Comparison of ENCODE assay signal across 26 mouse cellular contexts in genomic region chr9:7331847-7332246, GRCm38 (mm10). TPM values are rescaled to one million over a fixed set of nuclear protein-coding genes. Genes with fewer than 3 reads are reported as not detected.
DNase-seq lines count a peak whose midpoint lies in the region; ATAC-seq and TF ChIP-seq lines count a peak whose summit lies in the region.
"Had no signal": no experiment of that assay in that cellular context is flagged by ENCODE, and none has a peak within 500 bp of the region (broad histone marks: within the 10 kb centered on the region; RNA-seq: fewer than 3 reads in every experiment).

No protein-coding gene starts in this region.

- H3K27me3 ChIP-seq in lung, postnatal 0 days (replicated peaks; ENCODE audit: insufficient read depth, low read length) = no peaks in the 10 kb centered on the region
- H3K27me3 ChIP-seq: CH12.LX; embryonic facial prominence, embryonic 15.5 days; forebrain, embryonic 15.5 days; heart, embryonic 12.5 days had no signal

- TF ChIP-seq EP300 in lung, postnatal 0 days (IDR thresholded peaks at IDR 0.05) = no peak

- H3K4me2 ChIP-seq in lung, postnatal 0 days (replicated peaks; ENCODE audit: low read depth, low read length) = no peak overlapping the region
- H3K4me2 ChIP-seq: embryonic facial prominence, embryonic 15.5 days; forebrain, embryonic 15.5 days; heart, embryonic 12.5 days; hindbrain, embryonic 14.5 days had no signal

- TF ChIP-seq POLR2A in lung, adult 2 months (IDR thresholded peaks at IDR 0.05; ENCODE audit: borderline replicate concordance, extremely low read depth, low read depth, low read length) = no peak

- no peak overlapping the region for H3K4me3 ChIP-seq in lung, postnatal 0 days (ENCODE audit: low read depth, low read length)
- H3K4me3 ChIP-seq in lung, adult 2 months (replicated peaks; ENCODE audit: extremely low read depth, low read depth, low read length) = no peak overlapping the region
- H3K4me3 ChIP-seq: embryonic facial prominence, embryonic 15.5 days; erythroblast, embryonic 14.5 days; forebrain, embryonic 15.5 days; heart, embryonic 12.5 days; hindbrain, embryonic 10.5 days had no signal

- TF ChIP-seq CTCF in lung, postnatal 0 days (IDR thresholded peaks at IDR 0.05) = no peak
- TF ChIP-seq CTCF in lung, adult 2 months (IDR thresholded peaks at IDR 0.05; ENCODE audit: insufficient read depth, low read length) = no peak

- DNase-seq in lung, postnatal 0 days (ENCODE audit: low spot score) = peak; percentile 16
- DNase-seq in lung, adult 2 months = no peak
- peak; percentile 22 for DNase-seq in Muller cell, postnatal 12 days (ENCODE audit: inconsistent ontology term)
- DNase-seq in left cerebral cortex, adult 11 months (ENCODE audit: low spot score) = no peak
- no peak for DNase-seq in kidney, postnatal 36 days
- DNase-seq: adrenal gland, adult 2 months; adrenal gland, postnatal 25 days; cerebellum, adult 2 months; cerebellum, postnatal 10 days; embryo, embryonic 11 days; gastrocnemius, postnatal 36 days; heart, adult 18-20 months had no signal

- no peaks in the 10 kb centered on the region for H3K9me3 ChIP-seq in lung, postnatal 0 days (ENCODE audit: low read length)
- H3K9me3 ChIP-seq: embryonic facial prominence, embryonic 15.5 days; forebrain, embryonic 15.5 days; heart, embryonic 12.5 days; hindbrain, embryonic 10.5 days had no signal

- ATAC-seq in lung, postnatal 0 days = no peak
- peak; percentile 92 for ATAC-seq in granulocyte monocyte progenitor cell, adult 5-6 weeks (replicated peaks; ENCODE audit: poor library complexity, severe bottlenecking)
- peak; percentile 71 for ATAC-seq in monocyte, adult 5-6 weeks (replicated peaks; ENCODE audit: insufficient number of reproducible peaks, low FRiP score, low TSS enrichment, poor library complexity, severe bottlenecking)
- ATAC-seq: forebrain, embryonic 15.5 days had no signal

- no peaks in the 10 kb centered on the region for H3K4me1 ChIP-seq in lung, postnatal 0 days (ENCODE audit: insufficient read depth, low read depth, low read length)
- H3K4me1 ChIP-seq in lung, adult 2 months (ENCODE audit: control insufficient read depth, insufficient read depth, low read length) = no peaks in the 10 kb centered on the region
- H3K4me1 ChIP-seq: embryonic facial prominence, embryonic 15.5 days; forebrain, embryonic 15.5 days; heart, embryonic 12.5 days; hindbrain, embryonic 10.5 days had no signal

- H3K27ac ChIP-seq in lung, postnatal 0 days (ENCODE audit: low read length) = no peak overlapping the region
- H3K27ac ChIP-seq: embryonic facial prominence, embryonic 15.5 days; forebrain, embryonic 15.5 days; hindbrain, embryonic 10.5 days; hindbrain, embryonic 14.5 days had no signal

- H3K36me3 ChIP-seq in lung, postnatal 0 days (ENCODE audit: insufficient read depth, low read length) = no peaks in the 10 kb centered on the region
- H3K36me3 ChIP-seq: embryonic facial prominence, embryonic 15.5 days; forebrain, embryonic 15.5 days; heart, embryonic 12.5 days; hindbrain, embryonic 10.5 days had no signal

- no peak overlapping the region for H3K9ac ChIP-seq in lung, postnatal 0 days (replicated peaks; ENCODE audit: low read depth)
- H3K9ac ChIP-seq: embryonic facial prominence, embryonic 15.5 days; forebrain, embryonic 15.5 days; heart, embryonic 12.5 days; hindbrain, embryonic 14.5 days had no signal

RNA-seq across cellular contexts. Expression of gene Mmp12, which starts 12.3 kb away (rescaled TPM):
- polyA plus RNA-seq in lung, postnatal 0 days (2015; fragmentation: Nextera tagmentation; extraction: Ambion mirVana) = 1.3 and 2.4 TPM in 2 replicates
- polyA plus RNA-seq in lung, adult 2 months (2012; rRNA removed) = 0.89 and 1.8 TPM in 2 replicates
- total RNA-seq in granulocyte monocyte progenitor cell, adult 5-6 weeks (2014; fragmentation: Nextera tagmentation) = not detected in 2 replicates
- total RNA-seq in granulocyte monocyte progenitor cell, adult 5-6 weeks (2017) = not detected in 2 replicates
- 0.39 to 0.86 TPM in 2 of 3 replicates, not detected in the other for total RNA-seq in monocyte, adult 5-6 weeks (2017)
- total RNA-seq: gastrocnemius, adult 8-10 months; gastrocnemius, postnatal 36 days had no signal
- polyA plus RNA-seq: cerebellum, adult 2 months; embryonic facial prominence, embryonic 11.5 days; erythroblast, embryonic 14.5 days; forebrain, embryonic 11.5 days; forebrain, embryonic 15.5 days; heart, embryonic 12.5 days; hindbrain, embryonic 10.5 days; hindbrain, embryonic 14.5 days had no signal

RNA-seq across cellular contexts. Expression of gene Mmp1b, which starts 56.0 kb away (rescaled TPM):
- not detected in 2 replicates for polyA plus RNA-seq in lung, postnatal 0 days (2015; fragmentation: Nextera tagmentation; extraction: Ambion mirVana)
- polyA plus RNA-seq in lung, adult 2 months (2012; rRNA removed) = not detected in 2 replicates
- total RNA-seq in granulocyte monocyte progenitor cell, adult 5-6 weeks (2014; fragmentation: Nextera tagmentation) = not detected in 2 replicates
- not detected in 2 replicates for total RNA-seq in granulocyte monocyte progenitor cell, adult 5-6 weeks (2017)
- total RNA-seq in monocyte, adult 5-6 weeks (2017) = not detected in 3 replicates
- total RNA-seq: adrenal gland, adult 2 months; adrenal gland, postnatal 25 days; CH12.LX; gastrocnemius, adult 8-10 months; gastrocnemius, postnatal 36 days; heart, adult 18-20 months; heart, postnatal 25 days had no signal
- polyA plus RNA-seq: adrenal gland, adult 2 months; cerebellum, adult 2 months; embryonic facial prominence, embryonic 11.5 days; embryonic facial prominence, embryonic 15.5 days; erythroblast, embryonic 14.5 days; forebrain, embryonic 11.5 days; forebrain, embryonic 15.5 days; heart, embryonic 12.5 days; heart, embryonic 16.5 days; hindbrain, embryonic 10.5 days; hindbrain, embryonic 14.5 days had no signal

RNA-seq across cellular contexts. Expression of gene Mmp13, which starts 59.5 kb away (rescaled TPM):
- polyA plus RNA-seq in lung, postnatal 0 days (2015; fragmentation: Nextera tagmentation; extraction: Ambion mirVana) = 0.11 and 0.14 TPM in 2 replicates
- 0.09 and 0.31 TPM in 2 replicates for polyA plus RNA-seq in lung, adult 2 months (2012; rRNA removed)
- not detected in 2 replicates for total RNA-seq in granulocyte monocyte progenitor cell, adult 5-6 weeks (2014; fragmentation: Nextera tagmentation)
- not detected in 2 replicates for total RNA-seq in granulocyte monocyte progenitor cell, adult 5-6 weeks (2017)
- not detected in 3 replicates for total RNA-seq in monocyte, adult 5-6 weeks (2017)
- total RNA-seq: CH12.LX; gastrocnemius, adult 8-10 months; gastrocnemius, postnatal 36 days had no signal
- polyA plus RNA-seq: embryonic facial prominence, embryonic 11.5 days; erythroblast, embryonic 14.5 days; forebrain, embryonic 11.5 days; forebrain, embryonic 15.5 days; hindbrain, embryonic 10.5 days; hindbrain, embryonic 14.5 days had no signal

Comparison
In these comparisons a context has a peak if more than half of its experiments do, and no peak if none do; other contexts are left out.
1. DNase-seq: peak in lung, postnatal 0 days (single experiment) and Muller cell, postnatal 12 days (single experiment); none in lung, adult 2 months (single experiment), left cerebral cortex, adult 11 months (single experiment) and kidney, postnatal 36 days (0 of 2).